Mouse (Mus musculus): Measurements from ENCODE around the gene Fam131c. TPM values are rescaled to one million over a fixed set of nuclear protein-coding genes. Genes with fewer than 3 reads are reported as not detected.

The Fam131c gene
- total and polyA plus RNA-seq, 2 experiments from 2014 or later = 0.20 TPM; not detected in 1

- no peak for DNase-seq (ENCODE audit: low spot score)
- H3K4me2 ChIP-seq (ENCODE audit: low read depth, low read length) = no peak overlapping the region
- H3K9ac ChIP-seq (replicated peaks; ENCODE audit: low read depth, low read length) = no peak overlapping the region
- no peaks in the 10 kb centered on the region for H3K27me3 ChIP-seq (ENCODE audit: control insufficient read depth, insufficient read depth, low read length)
- 77% methylated on average over 6 of the region's 6 CpGs for WGBS
- H3K27ac ChIP-seq (ENCODE audit: low read depth) = no peak overlapping the region
- ATAC-seq (ENCODE audit: insufficient read depth, low read depth) = no peak
- H3K4me3 ChIP-seq (ENCODE audit: low read depth, low read length) = no peak overlapping the region
- H3K9me3 ChIP-seq (replicated peaks; ENCODE audit: control insufficient read depth, low read length) = no peaks in the 10 kb centered on the region
- no peaks in the 10 kb centered on the region for H3K4me1 ChIP-seq (ENCODE audit: control insufficient read depth, insufficient read depth)
- H3K36me3 ChIP-seq (replicated peaks; ENCODE audit: control insufficient read depth, insufficient read depth, low read length) = no peaks in the 10 kb centered on the region
- TF ChIP-seq CTCF (IDR thresholded peaks at IDR 0.05; ENCODE audit: low read depth) = no peak
- no peak for TF ChIP-seq EP300 (IDR thresholded peaks at IDR 0.05; ENCODE audit: low read depth)
Observed at GRCm38 (mm10) chr4:141336196-141336595, 31.8 kb upstream of the Fam131c start.

GRCm38 (mm10) chr4:141337986-141338385 lies 30.0 kb upstream of the Fam131c start:
- H3K9ac ChIP-seq (replicated peaks; ENCODE audit: low read depth, low read length) = no peak overlapping the region
- TF ChIP-seq EP300 (IDR thresholded peaks at IDR 0.05; ENCODE audit: low read depth) = no peak
- TF ChIP-seq CTCF (IDR thresholded peaks at IDR 0.05; ENCODE audit: low read depth) = no peak
- DNase-seq (ENCODE audit: low spot score) (no peak), ATAC-seq (ENCODE audit: insufficient read depth, low read depth) (no peak)
- WGBS = 43% methylated on average over 6 of the region's 6 CpGs
- H3K9me3 ChIP-seq (replicated peaks; ENCODE audit: control insufficient read depth, low read length) = no peaks in the 10 kb centered on the region
- H3K4me3 ChIP-seq (ENCODE audit: low read depth, low read length) = no peak overlapping the region
- H3K4me1 ChIP-seq (ENCODE audit: control insufficient read depth, insufficient read depth) = no peaks in the 10 kb centered on the region
- no peaks in the 10 kb centered on the region for H3K27me3 ChIP-seq (ENCODE audit: control insufficient read depth, insufficient read depth, low read length)
- no peak overlapping the region for H3K4me2 ChIP-seq (ENCODE audit: low read depth, low read length)
- H3K36me3 ChIP-seq (replicated peaks; ENCODE audit: control insufficient read depth, insufficient read depth, low read length) = no peaks in the 10 kb centered on the region
- H3K27ac ChIP-seq (ENCODE audit: low read depth) = no peak overlapping the region

- TF ChIP-seq EP300 (IDR thresholded peaks at IDR 0.05; ENCODE audit: low read depth) = no peak
- DNase-seq (ENCODE audit: low spot score) (no peak), ATAC-seq (ENCODE audit: insufficient read depth, low read depth) (no peak)
- Histone ChIP-seq H3K27me3 (ENCODE audit: control insufficient read depth, insufficient read depth, low read length) (no peaks in the 10 kb centered on the region), H3K9ac (replicated peaks; ENCODE audit: low read depth, low read length) (no peak overlapping the region), H3K36me3 (replicated peaks; ENCODE audit: control insufficient read depth, insufficient read depth, low read length) (no peaks in the 10 kb centered on the region), H3K27ac (ENCODE audit: low read depth) (no peak overlapping the region), H3K4me3 (ENCODE audit: low read depth, low read length) (no peak overlapping the region), H3K9me3 (replicated peaks; ENCODE audit: control insufficient read depth, low read length) (no peaks in the 10 kb centered on the region), H3K4me2 (ENCODE audit: low read depth, low read length) (no peak overlapping the region), H3K4me1 (ENCODE audit: control insufficient read depth, insufficient read depth) (no peaks in the 10 kb centered on the region)
- WGBS = 56% methylated on average over 1 of the region's 1 CpGs
Observed at GRCm38 (mm10) chr4:141338853-141339252, 29.2 kb upstream of the Fam131c start.

- no peaks in the 10 kb centered on the region for H3K27me3 ChIP-seq (ENCODE audit: control insufficient read depth, insufficient read depth, low read length)
- no peaks in the 10 kb centered on the region for H3K4me1 ChIP-seq (ENCODE audit: control insufficient read depth, insufficient read depth)
- 62% methylated on average over 7 of the region's 7 CpGs for WGBS
- H3K9me3 ChIP-seq (replicated peaks; ENCODE audit: control insufficient read depth, low read length) = no peaks in the 10 kb centered on the region
- no peak for ATAC-seq (ENCODE audit: insufficient read depth, low read depth)
- no peak for DNase-seq (ENCODE audit: low spot score)
- H3K4me2 ChIP-seq (ENCODE audit: low read depth, low read length) = no peak overlapping the region
- H3K4me3 ChIP-seq (ENCODE audit: low read depth, low read length) = no peak overlapping the region
- H3K27ac ChIP-seq (ENCODE audit: low read depth) = no peak overlapping the region
- H3K9ac ChIP-seq (replicated peaks; ENCODE audit: low read depth, low read length) = no peak overlapping the region
- H3K36me3 ChIP-seq (replicated peaks; ENCODE audit: control insufficient read depth, insufficient read depth, low read length) = no peaks in the 10 kb centered on the region
- no peak for TF ChIP-seq EP300 (IDR thresholded peaks at IDR 0.05; ENCODE audit: low read depth)
- no peak for TF ChIP-seq CTCF (IDR thresholded peaks at IDR 0.05; ENCODE audit: low read depth)
Observed at GRCm38 (mm10) chr4:141341477-141341876, 26.5 kb upstream of the Fam131c start.

GRCm38 (mm10) chr4:141343515-141343914 lies 24.5 kb upstream of the Fam131c start:
- Histone ChIP-seq H3K27me3 (ENCODE audit: control insufficient read depth, insufficient read depth, low read length) (no peaks in the 10 kb centered on the region; the same call in 1 of the 2 replicates), H3K9me3 (replicated peaks; ENCODE audit: control insufficient read depth, low read length) (no peaks in the 10 kb centered on the region), H3K4me1 (ENCODE audit: control insufficient read depth, insufficient read depth) (no peaks in the 10 kb centered on the region; the same call in 1 of the 2 replicates), H3K9ac (replicated peaks; ENCODE audit: low read depth, low read length) (no peak overlapping the region), H3K4me3 (ENCODE audit: low read depth, low read length) (no peak overlapping the region), H3K27ac (ENCODE audit: low read depth) (no peak overlapping the region), H3K36me3 (replicated peaks; ENCODE audit: control insufficient read depth, insufficient read depth, low read length) (no peaks in the 10 kb centered on the region), H3K4me2 (ENCODE audit: low read depth, low read length) (no peak overlapping the region)
- 62% methylated on average over 7 of the region's 7 CpGs for WGBS
- no peak for DNase-seq (ENCODE audit: low spot score)
- no peak for ATAC-seq (ENCODE audit: insufficient read depth, low read depth)
- TF ChIP-seq EP300 (IDR thresholded peaks at IDR 0.05; ENCODE audit: low read depth) (no peak), CTCF (IDR thresholded peaks at IDR 0.05; ENCODE audit: low read depth) (no peak)

GRCm38 (mm10) chr4:141345219-141345618 lies 22.8 kb upstream of the Fam131c start:
- no peak overlapping the region for H3K4me3 ChIP-seq (ENCODE audit: low read depth, low read length)
- no peak overlapping the region for H3K9ac ChIP-seq (replicated peaks; ENCODE audit: low read depth, low read length)
- H3K36me3 ChIP-seq (replicated peaks; ENCODE audit: control insufficient read depth, insufficient read depth, low read length) = no peaks in the 10 kb centered on the region
- no peak overlapping the region for H3K4me2 ChIP-seq (ENCODE audit: low read depth, low read length)
- 87% methylated on average over 12 of the region's 12 CpGs for WGBS
- no peak overlapping the region for H3K27ac ChIP-seq (ENCODE audit: low read depth)
- no peak for TF ChIP-seq EP300 (IDR thresholded peaks at IDR 0.05; ENCODE audit: low read depth)
- TF ChIP-seq CTCF (IDR thresholded peaks at IDR 0.05; ENCODE audit: low read depth) = no peak
- no peak for DNase-seq (ENCODE audit: low spot score)
- H3K9me3 ChIP-seq (replicated peaks; ENCODE audit: control insufficient read depth, low read length) = no peaks in the 10 kb centered on the region
- H3K27me3 ChIP-seq (ENCODE audit: control insufficient read depth, insufficient read depth, low read length) = no peaks in the 10 kb centered on the region; the same call in 1 of the 2 replicates
- no peak for ATAC-seq (ENCODE audit: insufficient read depth, low read depth)
- H3K4me1 ChIP-seq (ENCODE audit: control insufficient read depth, insufficient read depth) = no peaks in the 10 kb centered on the region; the same call in 1 of the 2 replicates
